Mouse (Mus musculus) forebrain, embryonic 14.5 days (tissue): ENCODE results near the gene Rhno1. TPM values are rescaled to one million over a fixed set of nuclear protein-coding genes. Genes with fewer than 3 reads are reported as not detected.
"Not testable (repeated sequence)": the region's sequence is repeated elsewhere in the genome, so short reads cannot be mapped to it uniquely, and the experiment has no call there.

ENCODE experiments used
- ATAC-seq: fragments of 200-750 bp; cut with Nextera tagmentation; 2 replicates; pipeline ENCODE4 v1.8.0; 2017; ENCODE audit warnings: mild to moderate bottlenecking, moderate library complexity
- DNase-seq: peaks from one replicate; pipeline ENCODE4 v3.0.0-alpha.2; 2015; ENCODE audit warnings: low spot score
- H3K27ac ChIP-seq: fragments of 300-500 bp; sonication (generic); 2 replicates; pipeline ENCODE4 v1.5.1; 2014; ENCODE audit warnings: low read depth, mild to moderate bottlenecking, control low read depth, low read length, moderate library complexity
- H3K27me3 ChIP-seq: fragments of 300-500 bp; sonication (generic); replicated peaks from 2 replicates; pipeline ENCODE4 v1.6.1; 2014; ENCODE audit warnings: low read length, control low read depth, mixed read lengths; ENCODE audit not compliant: control insufficient read depth, insufficient read depth
- H3K36me3 ChIP-seq: fragments of 300-500 bp; sonication (generic); 2 replicates; pipeline ENCODE4 v1.6.1; 2014; ENCODE audit warnings: low read length, control low read depth; ENCODE audit not compliant: control insufficient read depth, insufficient read depth
- H3K4me1 ChIP-seq: fragments of 300-500 bp; sonication (generic); 2 replicates; pipeline ENCODE4 v1.6.1; 2014; ENCODE audit warnings: antibody characterized with exemption, low read length, control low read depth; ENCODE audit not compliant: control insufficient read depth, insufficient read depth
- H3K4me2 ChIP-seq: fragments of 300-500 bp; sonication (generic); 2 replicates; pipeline ENCODE4 v1.6.1; 2014; ENCODE audit warnings: mild to moderate bottlenecking, control low read depth, low read length
- H3K4me3 ChIP-seq: fragments of 300-500 bp; sonication (generic); 2 replicates; pipeline ENCODE4 v1.5.1; 2014; ENCODE audit warnings: low read depth, low read length, control low read depth
- H3K9ac ChIP-seq: fragments of 300-500 bp; sonication (generic); 2 replicates; pipeline ENCODE4 v1.6.1; 2014; ENCODE audit warnings: mild to moderate bottlenecking, low read length, control low read depth, moderate library complexity
- H3K9me3 ChIP-seq: fragments of 300-500 bp; sonication (generic); replicated peaks from 2 replicates; pipeline ENCODE4 v1.6.1; 2016; ENCODE audit warnings: low read length, control low read depth, mixed read lengths; ENCODE audit not compliant: control insufficient read depth
- WGBS: fragments of 180-500 bp; shearing (Covaris S2); extraction: QIAGEN DNeasy Blood & Tissue Kit; methylation state at CpG from one replicate; pipeline ENCODE4 v1.1.7; 2014; 5-methylcytosine and 5-hydroxymethylcytosine counted together
- polyA plus RNA-seq: library from polyadenylated mRNA; unstranded; fragments of >200 nt; fragmentation: Nextera tagmentation; extraction: Ambion mirVana; gene quantifications from 2 replicates; pipeline ENCODE4 v1.2.1, GENCODE M21; 2014

Gene Rhno1
- polyA plus RNA-seq, 1 experiment from 2014 or later, result 131 TPM

GRCm38 (mm10) chr6:128390683-128391082 lies 28.0 kb upstream of the Rhno1 start:
- no peaks in the 10 kb centered on the region for H3K9me3 ChIP-seq
- no peak for ATAC-seq
- 74% methylated on average over 1 of the region's 1 CpGs for WGBS

GRCm38 (mm10) chr6:128389185-128389584 lies 26.5 kb upstream of the Rhno1 start:
- no peaks in the 10 kb centered on the region for H3K9me3 ChIP-seq
- no peaks in the 10 kb centered on the region for H3K4me1 ChIP-seq
- H3K27ac ChIP-seq, result no peak overlapping the region
- 100% methylated on average over 1 of the region's 1 CpGs for WGBS
- H3K36me3 ChIP-seq, result no peaks in the 10 kb centered on the region
- no peak overlapping the region for H3K9ac ChIP-seq
- ATAC-seq (no peak), DNase-seq (no peak)
- H3K4me2 ChIP-seq, result no peak overlapping the region
- no peak overlapping the region for H3K4me3 ChIP-seq
- no peaks in the 10 kb centered on the region for H3K27me3 ChIP-seq

More at GRCm38 (mm10) chr6:128390683-128391082, 28.0 kb upstream of the Rhno1 start:
- H3K36me3 ChIP-seq, result no peaks in the 10 kb centered on the region
- H3K27ac ChIP-seq, result no peak overlapping the region
- H3K9ac ChIP-seq, result no peak overlapping the region
- no peak overlapping the region for H3K4me2 ChIP-seq
- DNase-seq, result no peak
- no peak overlapping the region for H3K4me3 ChIP-seq
- H3K27me3 ChIP-seq, result no peaks in the 10 kb centered on the region
- H3K4me1 ChIP-seq, result no peaks in the 10 kb centered on the region

- H3K36me3 ChIP-seq, result no peaks in the 10 kb centered on the region
- no peak for ATAC-seq
- no peaks in the 10 kb centered on the region for H3K27me3 ChIP-seq
- DNase-seq, result no peak
- no peaks in the 10 kb centered on the region for H3K4me1 ChIP-seq
- no peaks in the 10 kb centered on the region for H3K9me3 ChIP-seq
- no peak overlapping the region for H3K4me2 ChIP-seq
- no peak overlapping the region for H3K27ac ChIP-seq
- WGBS, result 85% methylated on average over 1 of the region's 1 CpGs
- H3K4me3 ChIP-seq, result no peak overlapping the region
- H3K9ac ChIP-seq, result no peak overlapping the region
Measured at GRCm38 (mm10) chr6:128385026-128385425, 22.3 kb upstream of the Rhno1 start.

- Histone ChIP-seq H3K9ac (no peak overlapping the region), H3K4me3 (no peak overlapping the region), H3K4me2 (no peak overlapping the region), H3K36me3 (no peaks in the 10 kb centered on the region), H3K27me3 (no peaks in the 10 kb centered on the region), H3K4me1 (no peaks in the 10 kb centered on the region), H3K27ac (no peak overlapping the region), H3K9me3 (no peaks in the 10 kb centered on the region)
- ATAC-seq (no peak), DNase-seq (no peak)
- WGBS, result 72% methylated on average over 7 of the region's 7 CpGs
Measured at GRCm38 (mm10) chr6:128383752-128384151, 21.0 kb upstream of the Rhno1 start.

- no peak for DNase-seq
- Histone ChIP-seq H3K36me3 (peaks cover 6% of the 10 kb centered on the region; the same call in 1 of the 2 replicates), H3K9ac (no peak overlapping the region), H3K27ac (no peak overlapping the region), H3K4me3 (no peak overlapping the region), H3K27me3 (no peaks in the 10 kb centered on the region), H3K4me2 (no peak overlapping the region), H3K4me1 (no peaks in the 10 kb centered on the region), H3K9me3 (no peaks in the 10 kb centered on the region)
- 84% methylated on average over 3 of the region's 3 CpGs for WGBS
- ATAC-seq, result no peak
Measured at GRCm38 (mm10) chr6:128381254-128381653, 18.5 kb upstream of the Rhno1 start.

GRCm38 (mm10) chr6:128380594-128381167 lies 18.0 kb upstream of the Rhno1 start:
- H3K9me3 ChIP-seq, H3K36me3 ChIP-seq, H3K27me3 ChIP-seq, H3K4me1 ChIP-seq, DNase-seq, H3K4me3 ChIP-seq, H3K9ac ChIP-seq, H3K27ac ChIP-seq, H3K4me2 ChIP-seq, ATAC-seq: not testable (repeated sequence)
- 93% methylated on average over 1 of the region's 1 CpGs for WGBS

GRCm38 (mm10) chr6:128379636-128380035 lies 16.9 kb upstream of the Rhno1 start:
- H3K9me3 ChIP-seq, result no peaks in the 10 kb centered on the region
- 85% methylated on average over 16 of the region's 16 CpGs for WGBS
- peaks cover 6% of the 10 kb centered on the region; the same call in 1 of the 2 replicates for H3K36me3 ChIP-seq
- no peaks in the 10 kb centered on the region for H3K4me1 ChIP-seq
- no peak overlapping the region for H3K27ac ChIP-seq
- H3K4me3 ChIP-seq, result no peak overlapping the region
- no peak overlapping the region for H3K9ac ChIP-seq
- no peak overlapping the region for H3K4me2 ChIP-seq
- DNase-seq, result no peak
- H3K27me3 ChIP-seq, result no peaks in the 10 kb centered on the region
- no peak for ATAC-seq

- H3K4me1 ChIP-seq, result no peaks in the 10 kb centered on the region
- no peaks in the 10 kb centered on the region for H3K27me3 ChIP-seq
- no peak overlapping the region for H3K4me2 ChIP-seq
- no peak overlapping the region for H3K27ac ChIP-seq
- H3K9me3 ChIP-seq, result no peaks in the 10 kb centered on the region
- ATAC-seq, result no peak
- no peak for DNase-seq
- peaks cover 33% of the 10 kb centered on the region for H3K36me3 ChIP-seq
- H3K9ac ChIP-seq, result no peak overlapping the region
- H3K4me3 ChIP-seq, result no peak overlapping the region
- 93% methylated on average over 17 of the region's 17 CpGs for WGBS
Measured at GRCm38 (mm10) chr6:128376371-128377085, 13.8 kb upstream of the Rhno1 start.

- ATAC-seq, result peak; percentile 70; the same call in 1 of the 2 replicates
- Histone ChIP-seq H3K36me3 (peaks cover 47% of the 10 kb centered on the region), H3K27me3 (no peaks in the 10 kb centered on the region), H3K4me3 (no peak within 1 kb of the TSS), H3K4me2 (no peak within 1 kb of the TSS), H3K27ac (no peak within 1 kb of the TSS), H3K9me3 (no peaks in the 10 kb centered on the region), H3K4me1 (no peaks in the 10 kb centered on the region), H3K9ac (0 out of 2 replicates have a peak within 1 kb of the TSS, but pooled peaks have one; percentile 7)
- WGBS, result 3% methylated on average over 6 of the region's 6 CpGs
- DNase-seq, result peak; percentile 60
Measured at GRCm38 (mm10) chr6:128375192-128375591, 12.5 kb upstream of the Rhno1 start, which contains the start of the genes Tex52 and Gm44596. Gene Tex52 (plus strand): TSS chr6:128375456. Gene Gm44596 (plus strand): TSS chr6:128375503.
